Mouse (Mus musculus) thymus, postnatal 10 days (tissue): ENCODE data around the gene Mtrex.

Source experiments
- DNase-seq, 2 experiments: peaks; one replicate each; pipeline ENCODE4 v3.0.0; 2021; ENCODE audit warnings: low spot score in 2 of 2

Mtrex gene

GRCm38 (mm10) chr13:112825479-112825878 lies 101.7 kb downstream of the Mtrex start:
- DNase-seq, result no peak

- DNase-seq, result no peak
Observed at GRCm38 (mm10) chr13:112823911-112824648, 103.1 kb downstream of the Mtrex start.

- DNase-seq, result no peak
Observed at GRCm38 (mm10) chr13:112823236-112823910, 103.8 kb downstream of the Mtrex start.

- DNase-seq, result no peak
Observed at GRCm38 (mm10) chr13:112822413-112822812, 104.8 kb downstream of the Mtrex start.

- no peak for DNase-seq
Observed at GRCm38 (mm10) chr13:112818125-112818524, 109.1 kb downstream of the Mtrex start.
